Mouse (Mus musculus) liver, adult (tissue): ENCODE data around the gene Gm5134.

Source experiments
- GATA4 ChIP-seq: IDR thresholded peaks from 2 replicates; pipeline ENCODE4 v1.6.1; 2014; ENCODE audit warnings: mild to moderate bottlenecking, low read length; ENCODE audit not compliant: insufficient replicate concordance

The Gm5134 gene

DNA sequence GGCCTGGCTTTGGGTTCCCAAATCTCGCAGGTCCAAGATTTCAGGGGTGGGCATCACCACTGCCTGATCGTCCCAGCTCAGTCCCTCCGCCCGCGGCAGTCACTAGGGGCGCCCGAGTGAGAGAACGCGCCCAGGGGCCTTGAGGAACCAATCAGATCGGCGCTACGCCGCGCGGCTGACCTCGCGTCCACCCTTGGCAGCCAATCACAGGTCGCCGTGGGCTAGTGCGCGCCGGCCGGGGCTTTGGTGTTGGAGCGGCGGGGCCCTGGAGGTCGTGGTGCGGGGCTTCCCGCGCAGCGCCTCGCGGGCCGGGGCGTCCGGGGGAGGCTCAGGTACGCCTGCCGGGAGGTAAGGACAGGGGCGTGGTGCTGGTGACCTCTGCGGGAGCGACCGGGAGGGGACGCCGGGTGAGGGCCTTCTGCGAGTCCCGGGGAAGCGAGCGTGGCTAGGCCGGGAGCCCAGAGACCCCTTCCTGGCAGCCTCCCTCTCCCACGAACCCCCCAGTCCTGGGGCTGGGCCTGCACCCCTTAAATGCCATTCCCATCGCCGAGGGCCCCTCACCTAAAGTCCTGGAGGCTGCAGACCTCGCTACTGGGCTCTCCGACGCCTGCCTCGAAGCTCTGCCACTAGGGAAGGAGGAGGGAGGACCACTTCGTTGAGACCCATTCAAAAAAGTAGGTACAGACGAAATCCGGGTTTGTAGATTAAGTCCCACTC is 78.2 kb downstream of the Gm5134 start, which contains the start of gene Zfp280b:
Gene Zfp280b (plus strand): TSS at position 249 of the 717 bp plus-strand sequence.
- TF ChIP-seq GATA4, result peak; percentile 74; the same call in 1 of the 2 replicates

DNA sequence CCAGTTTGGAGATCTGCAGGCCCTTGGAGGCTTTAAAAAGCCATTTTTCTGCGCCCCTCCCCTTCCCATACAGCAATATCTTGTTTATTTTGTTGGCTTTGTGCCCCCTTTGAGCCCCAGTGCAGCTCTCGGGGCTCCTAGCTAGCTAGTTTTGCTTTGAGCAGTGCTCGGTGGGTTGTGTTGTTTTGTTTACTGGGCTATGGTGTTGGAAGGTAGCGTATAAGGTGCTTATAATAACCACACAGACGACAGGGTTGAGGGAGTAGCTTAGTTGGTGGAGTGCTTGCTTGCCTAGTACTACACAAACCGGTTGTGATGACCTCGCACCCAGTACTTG is 78.8 kb downstream of the Gm5134 start:
- no peak for TF ChIP-seq GATA4

DNA sequence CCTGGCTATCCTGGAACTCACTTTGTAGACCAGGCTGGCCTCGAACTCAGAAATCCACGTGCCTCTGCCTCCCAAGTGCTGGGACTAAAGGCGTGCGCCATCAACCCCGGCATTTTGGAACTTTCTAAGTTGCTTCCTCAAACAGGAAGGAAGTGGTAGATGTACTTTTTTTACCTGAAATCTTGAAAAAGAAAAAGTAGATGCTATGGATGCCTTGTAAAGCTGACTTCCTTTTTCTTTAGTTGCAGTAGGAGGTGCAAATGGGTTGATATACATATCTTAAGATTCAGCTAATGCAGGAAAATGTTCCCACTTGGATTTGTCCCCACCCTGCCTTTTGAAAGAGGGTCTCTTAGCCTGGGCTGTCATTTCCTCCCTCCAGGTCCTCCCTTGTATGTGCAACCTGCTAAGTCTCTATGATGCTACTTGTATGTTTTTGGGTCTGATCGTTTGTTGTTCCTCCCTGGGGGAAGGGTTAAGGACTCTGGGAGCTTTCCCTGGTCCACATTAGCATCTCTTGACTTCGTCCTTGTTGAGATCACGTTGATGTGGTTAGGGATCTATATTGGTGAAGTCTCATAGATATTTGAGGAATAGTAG is 79.8 kb downstream of the Gm5134 start:
- TF ChIP-seq GATA4, result no peak

DNA sequence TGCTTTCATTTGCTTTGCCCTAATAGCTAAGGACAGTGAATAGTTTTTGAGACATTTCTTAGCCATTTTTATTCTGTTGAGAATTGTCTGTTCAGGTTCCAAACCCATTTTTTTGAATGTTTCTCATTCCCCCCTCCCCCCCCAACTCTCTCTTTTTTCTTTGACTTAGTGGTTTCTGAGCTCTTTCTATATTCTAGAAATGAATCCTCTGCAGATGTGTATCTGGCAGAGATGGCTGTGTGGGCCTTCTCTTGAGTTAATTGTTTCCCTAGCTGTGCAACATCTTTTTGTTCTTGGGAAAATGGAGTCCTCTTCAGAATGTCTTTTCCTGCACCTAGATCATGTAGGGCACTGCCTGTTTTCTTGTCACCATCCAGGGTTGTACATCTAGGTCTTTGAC is 81.0 kb downstream of the Gm5134 start:
- TF ChIP-seq GATA4, result no peak

DNA sequence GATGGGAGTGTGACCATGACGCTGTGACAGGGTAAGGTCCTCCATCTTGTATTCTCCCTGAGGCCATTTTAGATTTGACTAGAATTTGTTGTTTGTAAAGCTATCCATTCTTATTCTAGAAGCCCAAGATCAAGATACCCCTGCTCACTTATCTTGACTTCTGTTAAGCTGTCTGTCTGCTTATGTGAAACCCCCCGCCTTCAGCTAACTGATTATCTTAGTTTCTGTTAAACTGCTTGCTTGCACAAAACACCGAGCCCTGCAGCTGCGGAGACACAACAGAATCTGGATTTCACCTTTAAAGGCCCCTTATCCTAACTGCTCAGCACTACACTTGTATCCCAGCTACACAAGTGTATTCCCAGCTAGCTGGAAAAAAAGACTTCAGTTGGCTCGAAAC is 82.6 kb downstream of the Gm5134 start:
- no peak for TF ChIP-seq GATA4

DNA sequence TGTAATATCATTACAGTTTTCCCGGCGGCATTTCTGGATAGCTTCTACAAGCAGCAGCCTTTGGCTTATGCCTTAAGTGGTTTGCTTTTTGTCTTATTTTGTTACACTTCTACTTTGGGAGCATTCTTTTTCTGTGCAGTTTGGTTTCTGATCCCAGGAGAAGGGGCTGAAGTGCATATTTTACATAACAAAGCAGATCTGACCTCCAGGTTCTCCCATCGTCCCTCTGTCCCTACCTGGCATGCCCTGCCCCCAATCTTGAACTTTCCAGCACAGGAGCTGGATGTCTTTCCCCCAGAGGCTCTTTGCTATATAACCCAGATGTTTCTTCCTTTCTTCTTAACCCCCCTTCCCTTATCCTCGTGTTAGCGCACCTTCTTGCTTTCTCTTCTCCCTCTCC is 91.0 kb downstream of the Gm5134 start:
- TF ChIP-seq GATA4, result no peak

DNA sequence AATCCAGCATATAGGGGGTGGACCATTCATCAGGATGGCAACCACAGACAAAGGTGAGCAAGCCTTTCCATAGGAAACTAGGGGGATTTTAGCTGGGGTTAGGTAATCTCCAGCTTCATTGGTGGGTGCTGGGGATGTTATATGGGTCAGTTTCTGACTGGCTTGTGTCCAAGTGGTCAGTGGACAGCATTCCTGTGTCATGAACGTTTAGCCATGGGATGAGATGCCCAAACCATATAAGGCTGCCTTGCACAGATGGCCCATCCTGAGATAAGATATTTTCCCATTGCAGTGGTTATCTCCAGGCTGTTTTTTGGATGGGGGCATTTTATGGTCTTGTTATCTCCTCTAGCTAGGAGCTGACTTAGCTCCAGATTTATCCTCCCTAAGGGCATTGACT is 92.4 kb downstream of the Gm5134 start:
- TF ChIP-seq GATA4, result no peak

DNA sequence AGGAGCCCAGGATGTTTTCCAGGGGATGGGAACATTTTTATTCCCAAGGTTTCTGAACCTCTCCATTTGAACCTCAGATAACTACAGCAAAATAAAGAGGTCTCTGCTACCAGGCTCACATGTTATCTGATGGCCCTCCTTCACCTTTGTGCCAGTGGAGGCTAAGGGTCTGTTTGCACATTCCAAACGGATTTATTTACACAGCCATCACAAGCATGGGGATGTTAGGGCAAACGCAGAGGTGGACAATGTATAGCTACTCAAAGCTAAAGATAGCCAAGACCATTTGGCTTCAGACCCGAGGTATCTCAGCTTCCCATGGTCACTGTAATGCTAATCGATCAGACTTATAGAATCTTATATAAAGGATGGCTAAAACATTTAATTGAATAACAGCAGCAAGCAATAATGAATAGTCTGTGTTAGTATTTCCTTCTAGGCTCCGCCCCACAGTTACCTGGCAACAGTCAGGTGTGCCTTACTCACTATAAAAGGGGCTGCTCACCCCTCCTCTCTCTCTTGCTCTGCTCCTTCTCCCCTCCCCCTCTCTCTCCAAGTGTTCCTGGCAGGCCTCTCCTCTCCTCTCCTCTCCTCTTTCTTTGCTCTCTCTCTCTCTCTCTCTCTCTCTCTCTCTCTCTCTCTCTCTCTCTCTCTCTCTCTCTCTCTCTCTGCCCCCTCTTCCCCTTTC is 93.0 kb downstream of the Gm5134 start:
- no peak for TF ChIP-seq GATA4

DNA sequence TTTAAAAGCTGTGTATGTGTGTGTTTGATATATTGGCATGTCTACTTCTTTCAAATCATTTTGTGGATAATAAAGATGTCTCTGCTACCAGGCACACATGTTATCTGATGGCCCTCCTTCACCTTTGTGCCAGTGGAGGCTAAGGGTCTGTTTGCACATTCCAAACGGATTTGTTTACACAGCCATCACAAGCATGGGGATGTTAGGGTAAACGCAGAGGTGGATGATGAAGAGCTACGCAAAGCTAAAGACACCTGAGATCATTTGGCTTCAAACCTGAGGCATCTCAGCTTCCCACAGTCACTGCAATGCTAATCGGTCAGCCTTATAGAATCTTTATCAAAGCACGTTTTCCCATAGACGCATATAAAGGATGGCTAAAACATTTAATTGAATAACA is 94.7 kb downstream of the Gm5134 start:
- TF ChIP-seq GATA4, result no peak

DNA sequence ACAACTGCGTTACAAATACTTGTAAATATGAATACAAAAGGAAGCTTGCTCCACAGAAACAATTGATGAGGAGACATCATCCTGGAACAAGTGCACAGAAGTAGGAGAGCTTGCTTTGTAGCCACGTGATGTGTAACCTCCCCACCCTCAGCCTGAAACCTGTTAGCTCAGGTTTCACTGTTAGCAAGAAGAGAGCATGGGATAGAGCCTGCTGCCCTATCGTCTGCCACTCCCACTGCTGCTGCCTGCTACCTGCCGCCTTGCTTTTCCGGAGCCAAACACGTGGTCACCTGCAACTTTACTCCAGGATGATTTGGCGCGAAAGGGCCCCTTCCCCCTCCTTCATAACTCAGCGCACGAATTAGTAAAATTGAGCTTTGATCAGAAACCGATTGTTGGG is 97.5 kb downstream of the Gm5134 start:
- TF ChIP-seq GATA4, result no peak
